Mouse (Mus musculus): ENCODE results near the gene Zic1. TPM values are rescaled to one million over a fixed set of nuclear protein-coding genes. Genes with fewer than 3 reads are reported as not detected.

The Zic1 gene
- polyA plus RNA-seq, 1 experiment: 113 TPM

- DNase-seq (ENCODE audit: extremely low spot score in 1 of 2, low spot score in 1 of 2): no peak
These were observed 19.3 kb upstream of the Zic1 start for GRCm38 (mm10) chr9:91384693-91385560.

GRCm38 (mm10) chr9:91384136-91384500, 18.5 kb upstream of the Zic1 start:
- no peak for DNase-seq (ENCODE audit: extremely low spot score in 1 of 2, low spot score in 1 of 2)

- no peak for DNase-seq (ENCODE audit: extremely low spot score in 1 of 2, low spot score in 1 of 2)
These were observed 18.0 kb upstream of the Zic1 start for GRCm38 (mm10) chr9:91383441-91384135.

- DNase-seq (ENCODE audit: extremely low spot score in 1 of 2, low spot score in 1 of 2): no peak
These were observed 17.1 kb upstream of the Zic1 start for GRCm38 (mm10) chr9:91382471-91383255.

DNA sequence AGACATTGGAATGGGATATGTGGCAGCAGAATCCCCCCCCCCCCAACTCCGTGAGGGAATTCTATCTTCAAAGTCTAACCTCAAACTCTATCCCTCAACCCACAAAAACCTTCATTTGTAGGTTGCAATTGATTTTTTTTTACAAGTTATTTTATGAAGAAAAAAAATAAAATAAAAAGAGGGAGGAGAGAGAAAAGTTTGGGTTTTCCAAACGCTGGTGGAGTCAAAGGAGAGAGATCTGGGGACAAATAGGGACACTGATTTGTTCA, 16.4 kb upstream of the Zic1 start:
- DNase-seq (ENCODE audit: extremely low spot score in 1 of 2, low spot score in 1 of 2): no peak

GRCm38 (mm10) chr9:91381284-91382110, 15.9 kb upstream of the Zic1 start:
- no peak for DNase-seq (ENCODE audit: extremely low spot score in 1 of 2, low spot score in 1 of 2)

GRCm38 (mm10) chr9:91380458-91380914, 14.9 kb upstream of the Zic1 start:
- DNase-seq (ENCODE audit: extremely low spot score in 1 of 2, low spot score in 1 of 2): no peak

DNA sequence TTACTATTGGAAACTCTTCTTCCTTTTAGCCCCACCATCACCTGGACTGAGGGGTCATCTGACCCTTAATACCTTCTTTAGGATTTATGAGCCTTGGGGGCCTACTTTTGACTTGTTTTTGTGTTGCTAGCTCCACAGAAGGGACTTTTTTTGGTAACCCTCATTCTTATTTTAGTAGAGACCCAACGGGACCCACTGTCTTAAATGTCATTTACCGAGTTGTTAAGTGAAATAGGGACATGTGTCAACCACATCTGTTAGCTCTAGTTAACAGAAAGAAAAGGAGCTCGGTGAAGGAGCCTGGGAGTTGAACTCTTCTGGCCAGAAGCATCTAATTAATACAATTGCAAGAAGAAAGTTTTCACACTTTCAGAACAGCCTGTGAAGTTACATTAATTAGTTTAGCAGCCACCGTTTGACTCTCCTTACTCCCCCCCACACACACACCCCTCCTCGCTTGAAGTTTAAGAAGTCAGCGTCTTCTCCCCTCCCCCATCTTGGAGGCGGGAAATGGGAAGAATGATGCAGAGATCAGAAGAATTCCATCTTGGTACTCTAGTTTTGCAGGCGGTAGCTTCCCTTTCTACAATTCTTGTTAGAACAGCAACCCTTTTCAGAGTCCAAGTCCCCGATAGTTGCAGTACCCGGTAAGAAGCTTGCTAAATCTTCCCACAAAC, 14.3 kb upstream of the Zic1 start:
- DNase-seq (ENCODE audit: extremely low spot score in 1 of 2, low spot score in 1 of 2): no peak

DNA sequence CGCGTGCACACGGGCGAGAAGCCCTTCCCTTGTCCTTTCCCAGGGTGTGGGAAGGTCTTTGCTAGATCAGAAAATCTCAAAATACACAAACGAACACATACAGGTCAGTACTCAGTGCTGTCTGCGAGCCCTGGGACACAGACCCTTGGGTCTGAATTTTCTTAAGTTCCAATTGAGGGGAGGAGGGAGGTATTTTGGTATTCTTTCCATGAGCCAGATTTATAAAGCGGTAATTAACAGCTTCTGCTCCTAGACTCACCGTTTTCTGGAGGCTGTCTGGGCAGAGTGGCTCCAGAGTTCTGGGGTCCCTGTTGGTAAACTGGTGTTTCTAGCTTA, 13.7 kb upstream of the Zic1 start:
- no peak for DNase-seq (ENCODE audit: extremely low spot score in 1 of 2, low spot score in 1 of 2)

DNA sequence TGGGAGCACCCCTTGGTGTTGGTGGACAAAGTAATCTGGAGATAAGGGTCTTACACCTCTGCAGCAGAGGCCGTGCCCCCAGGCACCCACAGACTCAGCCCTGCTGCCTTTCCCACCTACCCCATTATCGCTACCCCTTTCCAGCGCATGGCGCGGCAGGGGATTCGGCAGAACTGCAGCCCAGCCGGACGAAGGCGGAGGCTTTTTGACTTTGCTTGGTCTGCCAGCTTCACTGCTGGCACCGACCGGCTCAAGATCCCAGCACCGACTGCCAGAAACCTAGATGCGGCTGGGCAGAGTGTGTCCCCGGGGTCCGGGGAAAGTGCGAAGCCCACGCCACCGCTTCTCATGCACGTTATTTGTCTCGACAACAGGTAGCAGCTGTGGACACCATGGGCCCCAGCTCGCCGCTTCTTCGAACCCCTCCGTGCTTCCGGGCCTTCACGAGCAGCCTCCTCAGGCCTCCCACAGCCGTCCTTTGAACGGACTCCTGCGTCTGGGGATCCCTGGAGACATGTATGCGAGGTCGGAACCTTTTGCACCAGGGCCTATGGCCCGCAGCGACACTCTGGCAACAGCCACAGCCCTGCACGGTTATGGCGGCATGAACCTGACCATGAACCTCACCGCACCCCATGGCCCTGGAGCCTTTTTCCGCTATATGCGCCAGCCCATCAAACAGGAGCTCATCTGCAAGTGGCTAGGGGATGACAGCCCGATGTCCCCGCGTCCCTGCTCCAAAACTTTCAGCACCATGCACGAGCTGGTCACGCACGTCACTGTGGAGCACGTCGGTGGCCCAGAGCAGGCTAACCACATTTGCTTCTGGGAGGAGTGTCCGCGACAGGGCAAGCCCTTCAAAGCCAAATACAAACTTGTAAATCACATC, 13.0 kb upstream of the Zic1 start:
- no peak for DNase-seq (ENCODE audit: extremely low spot score in 1 of 2, low spot score in 1 of 2)

DNA sequence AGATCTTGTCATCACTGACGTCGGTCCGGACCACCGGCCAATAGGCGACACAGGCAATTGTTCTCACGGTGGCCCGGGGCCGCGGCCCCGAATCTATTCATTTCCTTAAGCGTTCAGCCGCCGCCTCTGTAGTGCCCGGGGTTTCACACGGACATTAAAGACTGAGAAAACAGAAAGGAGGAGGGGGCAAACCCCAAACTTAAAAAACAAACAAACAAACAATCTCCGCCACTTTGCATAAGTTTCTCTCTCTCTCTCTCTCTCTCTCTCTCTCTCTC, 12.2 kb upstream of the Zic1 start:
- DNase-seq (ENCODE audit: extremely low spot score in 1 of 2, low spot score in 1 of 2): no peak

DNA sequence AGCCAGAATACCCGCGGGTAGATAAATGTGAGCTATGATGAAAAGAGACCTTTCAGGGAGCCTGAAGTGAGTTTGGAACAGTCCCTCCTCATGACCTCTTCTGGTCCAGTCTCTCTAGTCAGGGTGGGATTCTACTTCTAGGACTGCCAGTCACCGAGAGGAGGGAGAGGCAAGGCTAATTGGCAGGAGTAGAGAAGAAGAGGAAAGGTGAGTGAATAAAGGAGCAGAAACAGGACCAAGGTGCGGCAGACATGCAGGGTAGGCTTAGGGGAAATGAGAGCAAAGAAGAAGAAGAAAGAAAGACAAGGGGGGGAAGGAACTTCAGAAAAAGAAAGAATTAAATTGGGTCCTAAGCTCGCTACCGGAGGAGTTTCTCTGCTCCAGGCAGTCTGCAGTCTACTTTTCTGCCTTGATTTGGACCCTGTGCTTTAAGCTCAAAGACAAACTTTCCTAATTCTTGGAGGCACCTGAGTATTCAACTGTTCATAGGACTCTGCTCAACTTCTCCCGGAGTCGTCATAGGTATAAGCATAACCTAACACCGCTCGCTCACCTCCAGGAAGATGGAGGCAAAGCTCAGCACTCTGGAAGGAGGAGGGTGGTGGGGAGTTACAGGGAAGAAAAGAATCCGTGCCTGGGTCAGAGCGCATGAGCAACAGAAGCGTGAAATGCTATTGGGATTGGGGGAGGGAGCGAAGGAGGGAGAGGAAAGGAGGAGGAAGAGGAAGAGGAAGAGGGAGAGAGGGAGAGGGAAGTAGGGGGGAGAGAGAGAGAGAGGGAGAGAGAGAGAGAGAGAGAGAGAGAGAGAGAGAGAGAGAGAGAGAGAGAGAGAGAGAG, 11.6 kb upstream of the Zic1 start:
- no peak for DNase-seq (ENCODE audit: extremely low spot score in 1 of 2, low spot score in 1 of 2)

GRCm38 (mm10) chr9:91374665-91375064, 9.1 kb upstream of the Zic1 start:
- no peak for DNase-seq (ENCODE audit: extremely low spot score in 1 of 2, low spot score in 1 of 2)

GRCm38 (mm10) chr9:91373811-91374575, 8.4 kb upstream of the Zic1 start:
- no peak for DNase-seq (ENCODE audit: extremely low spot score in 1 of 2, low spot score in 1 of 2)

DNA sequence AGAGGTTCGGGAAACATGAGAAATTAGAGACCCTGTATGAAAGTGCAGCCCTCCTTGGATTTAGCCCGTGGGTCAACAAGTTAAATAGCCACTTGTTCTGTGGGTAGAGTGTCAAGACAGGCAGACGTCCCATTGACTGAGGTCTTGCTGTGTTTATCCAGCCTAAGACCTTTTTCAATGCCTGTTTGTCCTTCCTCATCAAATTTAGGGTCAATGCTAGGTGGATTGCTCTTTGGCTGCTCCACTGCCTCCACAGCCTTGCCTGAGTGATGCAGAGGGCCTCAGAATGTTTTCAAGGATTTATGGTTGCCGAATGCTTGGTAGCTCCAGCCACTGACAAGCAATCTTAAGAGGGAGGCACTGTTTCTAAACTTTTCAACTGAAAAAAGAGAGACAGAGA, 6.0 kb upstream of the Zic1 start:
- DNase-seq (ENCODE audit: extremely low spot score in 1 of 2, low spot score in 1 of 2): no peak

DNA sequence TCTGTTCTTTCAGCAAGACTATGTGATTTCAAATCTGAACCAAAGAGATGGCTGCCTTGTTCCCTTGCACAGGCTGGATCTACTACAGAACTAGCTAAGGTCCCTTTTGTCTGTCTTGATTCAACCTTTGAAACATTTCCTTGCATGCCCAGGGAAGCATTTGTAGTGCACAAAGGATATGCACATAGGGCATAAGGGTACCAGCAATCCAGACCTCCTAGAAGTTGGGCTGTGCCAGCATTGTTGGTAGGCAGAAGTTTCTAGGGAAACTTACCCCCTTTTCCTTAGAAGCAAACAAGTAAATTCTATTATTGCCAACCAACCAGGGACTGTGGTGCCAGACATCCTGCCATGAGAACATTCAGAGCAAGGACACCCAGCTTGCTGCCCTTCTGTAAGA, 5.4 kb upstream of the Zic1 start:
- no peak for DNase-seq (ENCODE audit: extremely low spot score in 1 of 2, low spot score in 1 of 2)

DNA sequence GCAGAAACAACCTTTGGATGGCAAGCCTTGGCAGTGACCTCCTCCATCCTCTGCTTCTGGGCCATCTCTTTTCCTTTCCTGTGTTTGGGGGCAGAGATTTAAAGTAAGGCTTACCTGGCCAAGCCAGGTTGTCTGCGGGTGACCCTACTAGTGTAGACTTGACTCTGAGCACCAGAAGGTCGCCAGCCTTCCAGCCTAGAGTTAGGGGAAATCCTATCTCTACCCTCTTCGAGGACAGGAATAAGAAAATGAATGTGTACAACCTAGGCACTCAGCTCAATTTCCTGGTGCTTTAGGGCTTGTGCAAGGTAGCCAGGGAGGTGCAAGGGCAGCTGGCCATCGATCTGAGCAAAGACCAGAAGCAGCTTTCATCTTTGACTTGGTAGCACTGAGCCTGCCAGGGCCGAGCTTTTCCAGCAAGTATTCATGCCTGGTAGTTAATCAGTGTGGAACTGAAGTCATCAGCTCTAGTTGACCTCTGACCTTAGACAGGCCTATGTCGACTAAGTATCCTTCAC, 4.6 kb upstream of the Zic1 start:
- DNase-seq (ENCODE audit: extremely low spot score in 1 of 2, low spot score in 1 of 2): no peak
